Mouse (Mus musculus) gastrocnemius, postnatal 4 days (tissue): ENCODE results near the gene Slc45a1. TPM values are rescaled to one million over a fixed set of nuclear protein-coding genes. Genes with fewer than 3 reads are reported as not detected.
"Not testable (repeated sequence)": the region's sequence is repeated elsewhere in the genome, so short reads cannot be mapped to it uniquely, and the experiment has no call there.

Experiments used
- DNase-seq, 2 experiments: peaks; one replicate each; pipeline ENCODE4 v3.0.0; 2021 to 2022; ENCODE audit warnings: low spot score in 2 of 2, mixed read lengths in 2 of 2
- total RNA-seq, 2 experiments: library from RNA; stranded (reverse); gene quantifications; 2 replicates each; pipeline ENCODE4 v1.2.3; 2021

Slc45a1 gene
- total RNA-seq, 2 experiments from 2014 or later = not detected

GRCm38 (mm10) chr4:150606449-150607161 is 45.4 kb downstream of the Slc45a1 start:
- no peak for DNase-seq

GRCm38 (mm10) chr4:150605804-150606203 is 46.2 kb downstream of the Slc45a1 start:
- DNase-seq = no peak

- no peak for DNase-seq
Observed at GRCm38 (mm10) chr4:150603366-150604061, 48.5 kb downstream of the Slc45a1 start.

GRCm38 (mm10) chr4:150601489-150601888 is 50.5 kb downstream of the Slc45a1 start:
- DNase-seq = no peak

GRCm38 (mm10) chr4:150600503-150600902 is 51.5 kb downstream of the Slc45a1 start:
- not testable (repeated sequence) for DNase-seq

GRCm38 (mm10) chr4:150599119-150599992 is 52.6 kb downstream of the Slc45a1 start:
- DNase-seq = no peak

- DNase-seq = no peak
Observed at GRCm38 (mm10) chr4:150598686-150599085, 53.3 kb downstream of the Slc45a1 start.

- DNase-seq = no peak
Observed at GRCm38 (mm10) chr4:150595991-150596390, 56.0 kb downstream of the Slc45a1 start.

GRCm38 (mm10) chr4:150595071-150595470 is 56.9 kb downstream of the Slc45a1 start:
- DNase-seq = no peak

GRCm38 (mm10) chr4:150594298-150594829 is 57.6 kb downstream of the Slc45a1 start:
- DNase-seq = no peak

- no peak for DNase-seq
Observed at GRCm38 (mm10) chr4:150593473-150594217, 58.3 kb downstream of the Slc45a1 start.

GRCm38 (mm10) chr4:150592087-150592486 is 59.9 kb downstream of the Slc45a1 start:
- no peak for DNase-seq

GRCm38 (mm10) chr4:150591602-150592001 is 60.4 kb downstream of the Slc45a1 start:
- DNase-seq = no peak

GRCm38 (mm10) chr4:150590621-150591282 is 61.2 kb downstream of the Slc45a1 start:
- no peak for DNase-seq

- DNase-seq = no peak
Observed at GRCm38 (mm10) chr4:150588300-150588621, 63.7 kb downstream of the Slc45a1 start.

- no peak for DNase-seq
Observed at GRCm38 (mm10) chr4:150587597-150588299, 64.2 kb downstream of the Slc45a1 start.

- no peak for DNase-seq
Observed at GRCm38 (mm10) chr4:150586275-150586674, 65.7 kb downstream of the Slc45a1 start.

- no peak for DNase-seq
Observed at GRCm38 (mm10) chr4:150585800-150586199, 66.2 kb downstream of the Slc45a1 start.

GRCm38 (mm10) chr4:150583777-150584135 is 68.2 kb downstream of the Slc45a1 start:
- DNase-seq = no peak
